Mouse (Mus musculus): ENCODE data around the gene Abhd17c. TPM values are rescaled to one million over a fixed set of nuclear protein-coding genes. Genes with fewer than 3 reads are reported as not detected.
A peak's percentile ranks its signal among the peaks of the same experiment; 100 is the strongest.
"Not testable (repeated sequence)": the region's sequence is repeated elsewhere in the genome, so short reads cannot be mapped to it uniquely, and the experiment has no call there.

Gene Abhd17c
- total RNA-seq, 1 experiment from 2014 or later, result 18.7 TPM

DNA sequence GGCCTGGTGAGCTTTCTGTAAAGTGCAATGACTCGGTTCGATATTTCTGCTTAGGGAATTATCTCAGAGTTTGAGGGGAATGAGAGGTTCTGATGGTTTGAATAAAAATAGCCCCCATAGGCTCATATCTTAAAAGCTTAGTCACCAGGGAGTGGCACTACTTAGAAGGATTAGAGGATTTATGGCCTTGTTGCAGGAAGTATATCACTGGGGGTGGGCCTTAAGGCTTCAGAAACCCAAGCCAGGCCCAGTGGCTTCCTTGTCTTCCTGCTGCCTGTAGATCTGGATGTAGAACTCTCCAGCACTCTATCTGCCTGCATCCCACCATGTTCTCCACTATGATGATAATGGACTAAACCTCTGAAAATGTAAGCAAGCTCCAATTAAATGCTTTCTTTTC lies 7.7 kb upstream of the Abhd17c start:
- ATAC-seq (replicated peaks; ENCODE audit: low read depth, poor library complexity, severe bottlenecking), result no peak

DNA sequence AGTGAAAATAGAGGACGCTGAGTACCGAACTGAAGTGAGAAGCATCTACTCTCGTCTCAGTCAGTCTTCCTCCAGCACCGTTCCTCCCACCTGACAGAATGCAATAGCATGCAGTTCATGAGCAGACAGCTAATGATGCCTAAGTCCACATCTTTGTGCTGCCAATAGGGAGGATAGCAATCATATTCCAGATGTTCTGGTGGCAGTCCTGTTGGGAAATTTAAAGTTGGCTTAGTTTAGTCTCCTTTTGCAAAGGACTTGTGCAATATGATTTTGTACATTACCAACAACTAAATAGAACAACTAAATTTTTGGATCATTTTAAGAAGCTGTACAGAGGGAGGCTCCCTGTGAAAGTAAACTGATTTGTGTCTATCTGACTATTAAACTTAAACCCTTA lies 2.1 kb upstream of the Abhd17c start:
- ATAC-seq (replicated peaks; ENCODE audit: low read depth, poor library complexity, severe bottlenecking), result no peak

DNA sequence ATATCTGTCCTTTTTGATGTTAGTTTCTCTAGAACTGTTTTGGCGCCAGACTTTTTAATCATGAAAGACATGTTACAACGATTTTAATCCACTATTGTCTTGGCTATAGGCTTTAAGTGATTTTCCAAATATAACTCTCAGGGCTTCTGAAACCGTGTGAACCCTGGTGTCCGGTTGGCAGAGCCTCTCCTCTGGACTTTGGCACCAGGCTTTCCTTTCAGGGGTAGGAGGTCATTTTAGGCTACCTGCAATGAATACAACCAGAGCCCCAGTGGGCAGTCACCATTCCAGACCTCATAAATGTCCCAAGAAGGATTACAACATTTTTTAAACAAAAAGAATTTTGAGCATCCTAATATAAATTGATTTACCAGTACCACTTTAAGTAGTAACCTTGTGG lies 1.1 kb upstream of the Abhd17c start:
- ATAC-seq (replicated peaks; ENCODE audit: low read depth, poor library complexity, severe bottlenecking), result no peak

DNA sequence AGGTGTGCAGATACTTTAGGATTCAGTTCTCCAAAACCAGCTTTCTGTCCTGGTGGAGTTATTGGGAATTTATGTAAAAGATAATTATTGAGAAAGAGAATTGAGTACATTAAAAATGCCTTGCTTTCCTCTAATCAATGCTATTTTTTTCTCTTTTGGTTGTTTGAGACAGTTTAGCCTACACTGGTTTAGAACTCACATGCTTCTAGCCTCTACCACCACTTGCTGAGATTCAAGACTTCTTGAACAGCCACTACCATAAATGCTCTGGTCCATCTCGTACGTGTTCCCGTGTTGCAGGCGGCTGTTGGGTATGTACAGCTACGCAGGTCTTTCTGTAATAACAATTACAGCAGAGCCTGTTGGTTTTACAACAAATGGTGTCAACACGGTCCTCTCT lies 681 bp upstream of the Abhd17c start:
- no peak for ATAC-seq (replicated peaks; ENCODE audit: low read depth, poor library complexity, severe bottlenecking)

DNA sequence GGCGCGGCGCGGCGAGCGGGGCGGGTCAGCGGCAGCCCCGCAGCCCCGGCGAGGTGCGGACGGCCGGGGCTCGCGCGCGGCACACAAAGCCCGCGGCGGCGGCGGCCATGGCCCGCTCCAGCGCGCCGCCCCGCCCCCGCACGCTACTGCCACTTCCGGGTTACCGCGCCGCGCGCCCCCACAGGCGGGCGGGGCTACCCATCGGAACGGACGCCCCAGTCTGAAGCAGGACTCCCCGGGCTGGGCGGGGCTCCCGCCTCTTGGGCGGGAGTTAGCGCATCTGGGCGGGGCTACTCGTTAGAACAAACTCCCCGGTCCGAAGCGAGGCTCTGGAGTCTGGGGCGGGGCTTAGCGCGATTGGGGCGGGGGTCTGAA lies 254 bp upstream of the Abhd17c start:
- peak; percentile 89 for ATAC-seq (replicated peaks; ENCODE audit: low read depth, poor library complexity, severe bottlenecking)

DNA sequence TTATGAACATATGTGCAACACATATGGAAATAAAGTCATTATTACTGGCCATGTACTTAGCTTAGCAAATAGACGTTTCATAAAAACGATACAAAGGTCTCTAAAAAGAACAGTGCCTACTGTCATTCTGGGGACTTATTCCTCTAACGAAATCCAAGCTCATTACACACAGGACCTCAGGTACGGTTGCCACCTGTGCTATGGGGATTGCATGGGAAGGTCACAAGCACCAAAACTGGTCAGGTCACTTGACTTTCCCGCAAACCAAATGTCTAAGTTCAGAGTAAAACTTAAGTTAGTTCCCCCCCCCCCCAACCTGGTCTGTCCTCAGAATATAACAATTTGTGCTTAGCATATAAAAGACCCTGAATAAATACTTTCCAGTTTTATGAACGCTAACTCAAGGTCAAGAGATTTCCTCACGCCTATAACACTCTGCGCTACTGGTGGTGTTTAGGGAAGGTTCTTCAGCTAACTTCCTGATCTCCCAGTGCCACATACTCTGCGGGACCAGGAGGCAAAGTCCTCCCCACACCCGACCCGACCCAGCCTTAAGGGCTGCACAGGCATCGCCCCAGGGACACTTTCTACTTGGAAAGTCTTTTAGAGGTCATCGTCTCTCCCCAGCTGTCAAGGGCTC lies 1.2 kb downstream of the Abhd17c start:
- ATAC-seq (replicated peaks; ENCODE audit: low read depth, poor library complexity, severe bottlenecking), result peak; percentile 44; the same call in 1 of the 2 replicates

DNA sequence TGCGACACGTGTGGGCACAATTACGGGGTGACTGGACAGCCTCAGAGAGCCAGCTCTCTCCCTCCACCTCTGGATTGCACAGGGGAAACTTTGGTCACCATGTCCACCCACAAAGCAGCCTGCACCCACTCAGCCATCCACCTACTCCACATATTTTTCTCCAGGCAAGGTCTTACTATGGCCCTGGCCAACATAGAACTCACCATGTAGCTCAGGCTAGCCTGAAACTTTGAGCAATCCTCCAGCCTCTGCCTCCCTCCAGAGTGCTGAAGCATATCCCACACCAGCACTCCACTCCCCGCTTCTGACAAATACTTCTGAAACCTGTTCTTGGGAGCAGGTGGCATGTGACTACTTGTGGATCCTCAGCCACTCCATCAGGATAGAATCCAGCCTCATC lies 1.9 kb downstream of the Abhd17c start:
- no peak for ATAC-seq (replicated peaks; ENCODE audit: low read depth, poor library complexity, severe bottlenecking)

DNA sequence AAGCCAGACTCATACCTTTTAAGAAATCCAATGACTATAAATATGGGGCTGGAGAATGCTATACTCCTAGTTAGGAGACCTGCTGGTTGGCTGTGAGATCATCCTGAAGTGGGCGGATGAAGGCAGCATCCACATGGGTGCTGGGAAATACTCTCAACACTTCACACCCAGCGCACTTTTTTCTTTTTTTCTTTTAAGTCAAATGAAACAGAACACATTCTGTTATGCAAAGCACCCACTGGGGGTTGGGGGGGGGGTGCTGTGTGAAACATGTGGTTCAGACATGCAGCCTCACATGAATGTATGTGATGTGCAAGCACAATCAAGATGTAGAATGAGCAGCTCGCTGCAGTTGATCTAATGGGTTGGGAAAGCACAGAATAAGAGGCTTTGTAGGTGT lies 2.8 kb downstream of the Abhd17c start:
- no peak for ATAC-seq (replicated peaks; ENCODE audit: low read depth, poor library complexity, severe bottlenecking)

DNA sequence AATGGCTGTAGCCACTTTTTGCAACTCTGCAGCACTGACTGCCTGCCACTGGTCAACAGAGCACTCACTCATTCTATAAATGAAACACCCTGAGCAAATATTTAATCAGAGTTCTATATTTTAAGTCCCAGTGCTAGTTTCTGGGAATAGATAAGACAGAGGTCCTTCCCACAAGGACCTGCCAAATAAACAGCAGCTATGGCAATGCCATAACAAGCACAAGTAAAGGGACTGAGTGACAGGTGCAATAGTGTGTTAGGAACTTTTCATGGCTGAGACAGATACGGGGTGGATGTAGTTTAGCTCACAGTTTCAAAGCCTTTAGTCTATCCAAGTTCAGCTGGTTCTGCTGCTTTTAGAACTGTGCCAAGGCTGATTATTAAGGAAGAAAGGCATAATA lies 3.9 kb downstream of the Abhd17c start:
- ATAC-seq (replicated peaks; ENCODE audit: low read depth, poor library complexity, severe bottlenecking), result no peak

DNA sequence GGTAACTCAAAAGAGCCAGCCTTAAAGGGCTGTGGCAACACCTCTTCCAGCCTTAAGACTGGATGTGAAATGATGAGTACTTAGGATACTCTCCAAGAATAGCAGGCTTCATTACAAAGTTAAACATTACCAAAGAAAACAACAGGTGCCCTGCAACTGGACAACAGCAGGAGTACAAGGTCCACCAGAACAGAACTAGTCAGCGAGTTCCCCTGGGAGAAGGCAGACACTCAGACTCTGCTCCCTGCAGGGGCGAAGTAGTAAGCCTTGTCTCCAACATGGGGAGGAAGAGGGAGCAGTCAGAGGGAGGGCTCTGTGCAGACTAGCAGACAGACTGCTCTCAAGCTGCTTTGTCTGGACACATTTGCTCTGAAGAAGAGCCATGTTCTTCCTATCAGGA lies 6.1 kb downstream of the Abhd17c start:
- no peak for ATAC-seq (replicated peaks; ENCODE audit: low read depth, poor library complexity, severe bottlenecking)

DNA sequence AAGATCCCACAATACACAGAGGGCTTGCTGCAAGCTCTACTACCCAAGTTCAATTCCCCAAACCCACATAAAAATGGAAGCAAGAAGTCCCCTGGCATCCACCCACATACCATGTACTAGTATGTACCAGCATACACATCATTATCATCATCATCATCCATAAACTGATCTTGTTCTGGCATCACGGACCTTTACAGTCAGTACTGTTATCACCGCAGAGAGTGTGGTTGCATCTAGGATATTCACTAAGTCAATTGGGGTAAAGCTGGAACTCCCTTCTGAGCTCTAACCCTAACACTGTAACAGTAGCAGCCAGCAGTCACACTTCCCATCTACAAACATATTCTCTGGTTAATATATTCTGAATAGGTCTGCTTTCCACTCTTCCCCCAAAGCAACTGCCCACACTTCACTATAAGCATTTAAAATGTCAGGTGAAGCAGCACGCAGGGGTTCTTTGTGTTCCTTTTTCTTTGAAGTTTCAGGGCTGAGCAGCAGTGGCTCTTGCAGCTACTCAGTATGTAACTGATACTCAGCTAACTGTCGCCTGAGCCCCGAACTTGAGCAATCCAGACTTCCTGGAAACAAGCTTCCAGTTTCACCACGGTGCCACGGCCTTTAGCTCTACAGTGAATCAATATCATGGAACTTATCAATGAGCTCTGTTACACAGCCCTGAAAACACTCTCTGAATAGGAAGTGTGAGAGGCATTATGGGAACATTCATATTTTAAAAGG lies 8.8 kb downstream of the Abhd17c start:
- peak; percentile 85 for ATAC-seq (replicated peaks; ENCODE audit: low read depth, poor library complexity, severe bottlenecking)

DNA sequence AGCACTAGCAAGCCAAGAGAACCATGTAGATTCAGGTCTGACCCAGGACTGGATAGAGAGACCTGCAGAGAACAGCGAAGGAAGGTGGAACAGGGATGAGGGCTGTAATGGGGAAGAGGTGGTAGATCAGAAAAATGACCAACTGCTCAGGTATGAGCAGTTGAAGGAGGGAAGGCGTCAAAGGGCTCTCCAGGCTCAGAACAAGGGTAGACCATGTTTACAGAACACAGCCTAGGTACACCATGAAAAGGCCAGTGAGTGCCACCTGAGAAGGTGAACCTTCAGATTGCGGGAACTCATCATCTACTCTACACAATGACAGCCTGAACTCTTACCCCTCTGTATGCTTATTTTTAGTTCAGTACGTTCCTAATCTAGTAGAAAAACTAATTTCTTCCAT lies 9.5 kb downstream of the Abhd17c start:
- ATAC-seq (replicated peaks; ENCODE audit: low read depth, poor library complexity, severe bottlenecking), result no peak

DNA sequence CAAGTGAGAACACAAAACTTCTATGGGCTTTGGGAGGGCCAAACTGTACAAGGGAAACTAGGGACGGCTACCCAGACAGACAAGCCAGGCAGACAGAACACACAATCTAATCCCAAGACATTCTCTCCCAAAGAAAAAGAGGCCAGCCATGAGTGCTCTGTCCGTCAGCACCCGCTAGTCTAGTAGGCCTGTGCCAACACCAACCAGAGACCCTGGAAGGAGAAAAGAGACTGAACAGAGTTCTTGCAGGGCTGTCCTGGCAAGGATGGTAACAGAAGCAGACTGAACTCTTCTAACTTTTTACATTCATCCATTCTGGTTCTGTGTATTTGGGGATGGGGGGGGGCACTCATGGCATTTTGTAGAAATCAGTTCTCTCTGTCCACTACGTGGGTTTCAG lies 12.1 kb downstream of the Abhd17c start:
- ATAC-seq (replicated peaks; ENCODE audit: low read depth, poor library complexity, severe bottlenecking), result no peak

DNA sequence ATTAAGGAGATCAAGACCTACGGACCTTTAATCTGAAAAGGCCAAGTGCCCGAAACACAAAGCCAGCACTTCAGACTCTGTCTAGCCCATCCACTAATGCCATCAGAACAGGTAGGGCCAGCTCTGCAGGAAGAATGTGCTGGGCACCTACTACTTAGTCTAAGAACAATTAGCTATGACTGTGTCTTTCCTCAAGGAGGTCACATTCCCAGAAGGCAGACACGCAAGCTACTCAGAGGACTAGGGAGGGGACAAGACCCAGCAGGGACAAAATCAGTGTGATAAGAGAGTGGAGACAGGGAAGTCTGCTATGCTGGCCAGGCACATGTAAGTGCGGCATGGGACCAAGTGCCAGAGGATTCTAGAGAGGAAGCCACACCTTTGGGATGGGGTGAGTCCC lies 13.0 kb downstream of the Abhd17c start:
- no peak for ATAC-seq (replicated peaks; ENCODE audit: low read depth, poor library complexity, severe bottlenecking)

DNA sequence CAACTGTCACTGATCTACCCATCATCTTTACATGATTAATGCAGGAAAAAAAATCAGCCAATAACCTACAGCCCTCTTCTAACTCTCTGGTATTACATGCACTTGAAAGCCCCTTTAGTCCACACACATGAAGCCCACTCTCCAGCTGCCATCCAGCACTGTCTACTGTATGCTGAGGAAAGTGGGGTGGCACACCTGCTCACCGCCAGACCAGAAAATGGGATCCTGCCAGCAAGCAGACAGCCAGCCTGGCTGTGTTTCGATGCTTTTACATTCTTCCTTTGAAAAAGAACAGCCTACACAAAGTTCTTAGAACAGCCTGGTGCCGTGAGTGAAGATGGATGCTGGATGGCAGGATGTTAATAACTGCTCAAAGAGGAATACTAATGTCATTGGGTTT lies 13.9 kb downstream of the Abhd17c start:
- no peak for ATAC-seq (replicated peaks; ENCODE audit: low read depth, poor library complexity, severe bottlenecking)

DNA sequence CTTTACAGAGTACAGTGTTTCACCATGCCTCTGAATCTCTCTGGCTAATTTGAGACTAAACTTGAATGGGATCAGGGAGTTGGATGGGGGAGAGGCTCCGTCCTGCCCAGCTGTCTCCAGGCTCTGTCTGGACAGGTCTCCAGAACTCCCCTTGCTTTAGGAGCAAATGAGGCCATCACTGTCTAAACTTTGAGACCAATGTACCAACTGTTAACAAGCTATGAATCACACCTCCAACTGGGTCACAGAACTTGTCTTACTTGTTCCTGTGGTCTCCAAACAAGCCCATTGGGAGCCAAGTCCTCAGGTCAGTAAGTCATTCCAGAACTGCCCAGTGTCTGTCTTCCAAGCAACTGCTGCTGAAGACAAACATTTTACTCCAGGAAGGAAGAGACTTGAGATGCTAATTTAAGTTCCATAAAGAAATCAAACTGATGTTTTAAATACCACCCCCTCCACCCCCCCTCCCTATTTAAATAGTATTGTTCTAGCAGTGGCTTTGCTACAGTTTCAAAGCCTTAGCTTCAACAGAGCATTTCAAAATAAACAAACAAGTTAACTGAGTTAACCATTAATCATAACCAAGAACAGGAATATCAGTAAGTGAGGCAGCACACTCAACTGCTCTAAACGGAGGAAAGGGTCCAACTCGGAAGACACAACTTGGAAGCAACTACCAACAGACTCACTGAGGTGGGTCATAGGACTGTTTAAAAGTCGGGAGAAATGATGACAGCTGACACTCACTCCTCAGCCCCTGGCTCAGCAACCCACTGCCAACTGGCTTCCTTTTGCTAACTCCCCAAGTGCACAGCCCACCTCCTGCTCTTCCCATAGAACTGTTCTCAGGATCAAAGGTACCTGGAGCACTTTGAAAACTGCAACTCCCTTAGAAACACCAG lies 15.6 kb downstream of the Abhd17c start:
- no peak for ATAC-seq (replicated peaks; ENCODE audit: low read depth, poor library complexity, severe bottlenecking)

DNA sequence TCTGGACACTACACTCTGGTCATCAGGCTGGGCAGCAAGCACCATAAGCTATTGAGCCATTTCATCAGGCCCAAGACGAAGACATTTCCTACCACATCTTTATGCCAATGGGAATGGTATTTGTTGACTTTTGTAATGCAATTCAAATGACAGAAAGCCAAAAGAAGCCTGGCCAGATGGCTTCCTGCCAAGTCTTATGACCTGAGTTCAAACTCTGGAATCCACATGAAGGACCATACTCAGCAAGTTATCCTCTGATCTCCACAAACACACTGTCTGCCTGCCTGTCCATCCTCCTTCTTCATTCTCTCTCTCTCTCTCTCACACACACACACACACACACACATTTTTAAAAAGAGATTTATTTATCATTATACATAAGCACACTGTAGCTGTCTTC lies 19.0 kb downstream of the Abhd17c start:
- no peak for ATAC-seq (replicated peaks; ENCODE audit: low read depth, poor library complexity, severe bottlenecking)

DNA sequence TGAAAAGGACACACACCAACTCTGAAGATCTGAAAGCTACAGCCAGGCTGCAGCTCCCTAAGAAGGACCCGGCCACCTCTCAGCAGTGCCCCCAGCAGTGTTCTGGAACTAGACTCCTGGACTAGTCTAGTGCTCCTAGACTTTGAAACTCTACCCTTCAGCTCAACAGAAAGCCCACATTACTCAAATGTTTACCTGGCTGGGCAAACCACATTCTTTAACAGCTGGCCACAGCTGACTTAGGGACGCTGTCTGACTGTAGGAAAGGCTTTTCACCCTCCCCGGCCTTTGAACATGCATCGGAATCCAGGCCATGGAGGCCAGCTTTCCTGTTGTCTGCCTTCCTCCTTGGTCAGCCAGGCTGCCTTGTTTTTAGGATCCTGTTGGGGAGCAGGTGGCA lies 20.0 kb downstream of the Abhd17c start:
- no peak for ATAC-seq (replicated peaks; ENCODE audit: low read depth, poor library complexity, severe bottlenecking)

DNA sequence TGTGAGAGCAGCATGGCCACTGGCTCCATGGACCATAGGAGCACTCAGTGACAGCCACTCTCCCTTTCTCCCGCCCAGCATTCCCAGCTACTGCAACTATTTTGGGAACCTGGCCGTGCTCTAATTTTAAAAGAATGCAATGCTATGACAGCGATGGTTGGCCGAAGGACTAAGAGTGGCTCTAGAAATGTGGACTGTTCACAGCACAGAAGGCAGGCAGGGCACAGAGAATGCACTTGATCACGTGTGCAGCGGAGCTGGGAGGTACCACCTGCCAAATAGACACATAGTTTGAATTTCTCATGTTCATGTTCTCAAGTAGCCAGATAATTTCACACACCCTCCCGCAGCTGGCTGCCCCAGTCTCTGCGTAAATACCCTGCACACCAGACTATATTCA lies 23.0 kb downstream of the Abhd17c start:
- no peak for ATAC-seq (replicated peaks; ENCODE audit: low read depth, poor library complexity, severe bottlenecking)

DNA sequence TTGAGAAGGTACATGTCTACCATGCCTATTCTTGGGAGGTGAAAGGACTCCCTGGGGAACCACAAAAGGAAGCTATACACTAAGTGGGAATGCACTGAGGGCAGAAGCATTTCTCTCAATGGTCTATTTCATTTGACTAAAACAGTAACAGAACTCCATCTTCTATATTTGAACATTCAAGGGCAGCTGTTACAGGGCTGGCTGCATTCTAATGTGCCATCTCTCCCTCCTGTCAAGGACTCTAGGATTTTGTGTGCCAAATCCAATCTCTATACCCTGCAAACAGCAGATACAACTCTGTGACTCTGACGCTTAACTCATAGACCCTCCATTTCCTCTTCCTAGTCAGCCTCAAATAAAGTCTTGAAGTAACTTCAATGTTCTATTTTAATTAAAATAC lies 26.0 kb downstream of the Abhd17c start:
- ATAC-seq (replicated peaks; ENCODE audit: low read depth, poor library complexity, severe bottlenecking), result no peak

DNA sequence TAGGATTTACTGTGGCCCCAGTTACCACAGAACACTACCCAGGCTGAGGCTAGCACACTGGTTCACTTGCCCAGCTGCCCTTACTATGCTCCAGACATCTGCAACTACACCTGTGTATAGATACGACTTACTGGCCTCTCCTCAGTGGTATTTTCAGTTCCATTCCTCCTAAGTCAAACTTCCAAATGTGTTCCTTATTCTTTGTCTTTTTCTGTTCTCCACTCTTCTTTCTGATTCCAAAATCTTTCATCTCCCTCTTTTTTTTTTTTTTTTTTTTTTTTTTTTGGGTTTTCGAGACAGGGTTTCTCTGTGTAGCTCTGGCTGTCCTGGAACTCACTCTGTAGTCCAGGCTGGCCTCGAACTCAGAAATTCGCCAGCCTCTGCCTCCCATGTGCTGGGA lies 28.0 kb downstream of the Abhd17c start:
- ATAC-seq (replicated peaks; ENCODE audit: low read depth, poor library complexity, severe bottlenecking), result not testable (repeated sequence)

Data from common myeloid progenitor, adult 5-6 weeks (primary cell).